In the genomic region with DNA sequence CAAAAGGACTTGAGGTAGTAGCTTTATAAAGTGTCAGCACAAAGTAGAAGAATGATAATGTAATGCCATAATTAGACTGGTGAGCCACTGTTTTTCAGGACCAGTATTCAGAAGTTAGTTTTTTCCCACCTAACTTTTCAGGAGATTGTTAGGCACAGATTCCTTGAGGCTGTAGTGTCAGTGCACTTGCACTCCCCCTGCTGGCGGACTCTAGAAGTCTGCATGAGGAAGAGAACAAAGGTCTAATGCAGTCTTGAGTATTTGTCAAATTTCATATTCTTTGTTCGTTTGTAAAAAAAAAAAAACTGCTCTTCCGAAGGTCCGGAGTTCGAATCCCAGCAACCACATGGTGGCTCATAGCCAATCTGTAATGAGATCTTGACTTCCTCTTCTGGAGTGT, we compare ENCODE assay signal across 9 mouse cellular contexts. TPM values are rescaled to one million over a fixed set of nuclear protein-coding genes. Genes with fewer than 3 reads are reported as not detected.
DNase-seq lines count a peak whose midpoint lies in the region; ATAC-seq and TF ChIP-seq lines count a peak whose summit lies in the region.
"Had no signal": no experiment of that assay in that cellular context is flagged by ENCODE, and none has a peak within 500 bp of the region (broad histone marks: within the 10 kb centered on the region; RNA-seq: fewer than 3 reads in every experiment).

No protein-coding gene starts in this region.

- DNase-seq in left cerebral cortex, adult 2 months (ENCODE audit: extremely low spot score in 1 of 2, low spot score in 2 of 2) = peak; percentile 61 to 73
- DNase-seq in left cerebral cortex, adult 8-10 months (ENCODE audit: low spot score in 2 of 2) = no peak
- peak; percentile 82 for DNase-seq in adrenal gland, postnatal 14 days
- peak; percentile 72 for DNase-seq in embryonic facial prominence, embryonic 10.5 days (ENCODE audit: low spot score)
- peak; percentile 85 for DNase-seq in kidney, adult 9 months
- DNase-seq in liver, postnatal 0 days = peak; percentile 79
- peak; percentile 77 for DNase-seq in right cerebral cortex, postnatal 14 days
- DNase-seq in urinary bladder, postnatal 4 days (ENCODE audit: low spot score in 2 of 2) = peak; percentile 47 to 79

- TF ChIP-seq CTCF in left cerebral cortex, adult 2 months (IDR thresholded peaks at IDR 0.05) = peak; percentile 86
- TF ChIP-seq CTCF in liver, postnatal 0 days (IDR thresholded peaks at IDR 0.05; ENCODE audit: low read depth) = peak; percentile 86

- intact Hi-C loops in left cerebral cortex, adult 2 months (cut with DNase I) = no loop called here

- H3K36me3 ChIP-seq in embryonic facial prominence, embryonic 10.5 days (replicated peaks) = peaks cover 6% of the 10 kb centered on the region; the same call in 1 of the 2 replicates
- H3K36me3 ChIP-seq in liver, postnatal 0 days (replicated peaks; ENCODE audit: insufficient read depth, low read length) = no peaks in the 10 kb centered on the region
- H3K36me3 ChIP-seq: heart, embryonic 13.5 days had no signal

- H3K27me3 ChIP-seq in embryonic facial prominence, embryonic 10.5 days (replicated peaks; ENCODE audit: low read depth, poor library complexity, severe bottlenecking) = no peaks in the 10 kb centered on the region
- H3K27me3 ChIP-seq in liver, postnatal 0 days (ENCODE audit: insufficient read depth, low read length) = no peaks in the 10 kb centered on the region
- H3K27me3 ChIP-seq: heart, embryonic 13.5 days had no signal

- ATAC-seq in liver, postnatal 0 days = no peak

- no peak overlapping the region for H3K9ac ChIP-seq in liver, postnatal 0 days (replicated peaks)

- H3K27ac ChIP-seq in left cerebral cortex, adult 2 months = no peak overlapping the region
- H3K27ac ChIP-seq in embryonic facial prominence, embryonic 10.5 days (replicated peaks) = no peak overlapping the region
- no peak overlapping the region for H3K27ac ChIP-seq in liver, postnatal 0 days (ENCODE audit: low read depth)

- WGBS in embryonic facial prominence, embryonic 10.5 days = 68% methylated on average over 5 of the region's 5 CpGs
- 53% methylated on average over 5 of the region's 5 CpGs for WGBS in liver, postnatal 0 days (ENCODE audit: insufficient replicate concordance)

- H3K4me2 ChIP-seq in liver, postnatal 0 days (ENCODE audit: low read depth, low read length) = no peak overlapping the region
- H3K4me2 ChIP-seq: heart, embryonic 13.5 days had no signal

- H3K4me1 ChIP-seq in embryonic facial prominence, embryonic 10.5 days = peaks cover 44% of the 10 kb centered on the region
- peaks cover 39% of the 10 kb centered on the region for H3K4me1 ChIP-seq in liver, postnatal 0 days (ENCODE audit: insufficient read depth)

- H3K9me3 ChIP-seq in embryonic facial prominence, embryonic 10.5 days = no peaks in the 10 kb centered on the region
- no peaks in the 10 kb centered on the region for H3K9me3 ChIP-seq in liver, postnatal 0 days (ENCODE audit: low read length)
- H3K9me3 ChIP-seq: heart, embryonic 13.5 days had no signal

- no peak overlapping the region for H3K4me3 ChIP-seq in left cerebral cortex, adult 2 months
- no peak overlapping the region for H3K4me3 ChIP-seq in embryonic facial prominence, embryonic 10.5 days
- H3K4me3 ChIP-seq in liver, postnatal 0 days (ENCODE audit: low read depth, low read length) = no peak overlapping the region
- H3K4me3 ChIP-seq: heart, embryonic 13.5 days had no signal

- no peak for TF ChIP-seq EP300 in liver, postnatal 0 days (IDR thresholded peaks at IDR 0.05; ENCODE audit: low read depth)

RNA-seq across cellular contexts. Expression of a gene that starts 20.1 kb away (rescaled TPM):
- 100 to 1,000 TPM in 1 of 2 experiments, 10 to 100 TPM in 1; 99.7 to 103 TPM for total RNA-seq in left cerebral cortex, adult 2 months (2021)
- total RNA-seq in left cerebral cortex, adult 8-10 months (2022) = 100 to 1,000 TPM in 2 of 4 experiments, 10 to 100 TPM in 2; 96.1 to 103 (median 100) TPM
- total RNA-seq in adrenal gland, postnatal 14 days (2021) = 126 and 133 TPM in 2 replicates
- 59.1 and 62.5 TPM in 2 replicates for polyA plus RNA-seq in embryonic facial prominence, embryonic 10.5 days (2016; fragmentation: Nextera tagmentation; extraction: Ambion mirVana)
- polyA plus RNA-seq in liver, postnatal 0 days (2015; fragmentation: Nextera tagmentation; extraction: Ambion mirVana) = 24.7 and 26.2 TPM in 2 replicates

RNA-seq across cellular contexts. Expression of a gene that starts 54.8 kb away (rescaled TPM):
- 10 to 100 TPM; 27.8 to 32.7 TPM for total RNA-seq in left cerebral cortex, adult 2 months (2021)
- total RNA-seq in left cerebral cortex, adult 8-10 months (2022) = 10 to 100 TPM; 17.9 to 32.2 (median 20.4) TPM
- 1.3 and 1.8 TPM in 2 replicates for total RNA-seq in adrenal gland, postnatal 14 days (2021)
- 1.2 and 1.7 TPM in 2 replicates for polyA plus RNA-seq in embryonic facial prominence, embryonic 10.5 days (2016; fragmentation: Nextera tagmentation; extraction: Ambion mirVana)
- 2.0 and 2.2 TPM in 2 replicates for polyA plus RNA-seq in liver, postnatal 0 days (2015; fragmentation: Nextera tagmentation; extraction: Ambion mirVana)

Comparison
In these comparisons a context has a peak if more than half of its experiments do, and no peak if none do; other contexts are left out.
1. DNase-seq: peak in left cerebral cortex, adult 2 months (2 of 2), adrenal gland, postnatal 14 days (single experiment), embryonic facial prominence, embryonic 10.5 days (single experiment), kidney, adult 9 months (single experiment), liver, postnatal 0 days (single experiment), right cerebral cortex, postnatal 14 days (single experiment) and urinary bladder, postnatal 4 days (2 of 2); none in left cerebral cortex, adult 8-10 months (0 of 2).